Mouse (Mus musculus) gastrocnemius, adult 8-10 months (tissue): ENCODE measurements around the gene Gm20388. TPM values are rescaled to one million over a fixed set of nuclear protein-coding genes. Genes with fewer than 3 reads are reported as not detected.
"Not testable (repeated sequence)": the region's sequence is repeated elsewhere in the genome, so short reads cannot be mapped to it uniquely, and the experiment has no call there.

Source experiments
- DNase-seq, 2 experiments: peaks; one replicate each; pipeline ENCODE4 v3.0.0; 2022; ENCODE audit warnings: low spot score in 2 of 2
- total RNA-seq, 4 experiments: library from RNA; stranded (reverse); gene quantifications; 2 replicates each; pipeline ENCODE4 v1.2.4; 2022

The Gm20388 gene
- total RNA-seq, 4 experiments from 2014 or later, result 4.4 to 20.0 (median 7.9) TPM; not detected in 1

DNA sequence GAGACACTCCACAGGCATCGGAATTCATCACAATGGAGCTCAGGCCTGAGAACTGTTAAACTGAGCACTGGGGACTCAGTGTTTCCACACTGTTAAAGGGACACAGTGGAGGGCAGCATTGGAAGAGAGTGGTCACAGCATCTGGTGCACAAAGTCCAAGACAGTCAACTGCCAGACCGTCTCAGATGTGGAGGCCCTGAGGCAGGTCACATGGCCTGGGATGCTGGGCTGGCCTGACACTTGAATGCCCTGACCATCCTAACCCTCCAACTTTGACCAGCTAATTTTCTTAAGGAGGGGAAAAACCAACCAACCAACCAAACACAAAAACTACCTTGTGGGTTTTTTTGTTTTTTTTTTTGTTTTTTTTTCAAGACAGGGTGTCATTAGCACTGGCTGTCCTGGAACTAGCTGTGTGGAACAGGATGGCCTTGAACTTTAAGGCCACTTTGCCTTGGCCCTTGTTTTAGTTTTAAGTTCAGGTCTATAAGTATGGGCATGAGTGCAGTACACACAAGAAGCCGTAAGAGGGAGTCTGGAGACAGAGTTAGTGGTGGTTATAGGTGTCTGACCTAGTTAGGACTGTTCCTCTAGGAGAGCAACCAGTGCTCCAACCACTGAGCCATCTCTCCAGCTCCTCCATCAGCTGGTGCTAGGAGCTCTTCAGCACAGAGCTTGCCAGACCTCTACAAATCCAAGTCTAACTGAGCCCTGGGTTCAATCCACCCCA, 755.2 kb downstream of the Gm20388 start:
- DNase-seq, result no peak

DNA sequence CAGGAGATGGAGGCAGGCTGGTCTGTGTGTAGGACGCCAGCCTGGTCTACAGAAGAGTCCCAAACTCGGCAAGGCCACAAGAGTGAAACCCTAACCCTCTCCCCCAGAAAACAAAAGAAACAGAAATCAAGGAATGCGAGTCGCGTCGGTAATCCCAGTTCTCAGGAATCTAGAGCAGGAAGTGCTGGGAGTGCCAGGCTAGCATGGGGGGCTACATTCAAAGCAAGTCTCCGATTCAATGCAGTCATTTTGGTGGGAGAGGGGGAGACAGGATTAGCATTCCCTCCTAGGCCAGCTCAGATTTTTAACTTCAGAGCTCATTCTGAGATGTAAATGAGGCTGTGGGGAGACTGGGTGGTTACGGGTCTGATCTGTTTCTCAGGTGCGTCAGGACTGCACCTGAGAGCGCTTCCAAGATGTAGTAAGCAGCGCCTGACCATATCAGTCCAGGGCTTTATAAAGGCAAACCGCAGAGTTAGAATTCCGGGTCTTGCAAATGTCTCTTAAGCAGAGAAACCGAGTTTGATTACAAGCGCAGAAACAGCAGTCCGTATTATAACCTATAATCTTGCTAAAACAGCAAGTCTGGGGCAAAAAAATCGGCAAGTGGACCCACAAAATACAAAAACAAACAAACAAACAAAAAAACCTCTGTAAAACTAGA, 756.3 kb downstream of the Gm20388 start:
- no peak for DNase-seq

DNA sequence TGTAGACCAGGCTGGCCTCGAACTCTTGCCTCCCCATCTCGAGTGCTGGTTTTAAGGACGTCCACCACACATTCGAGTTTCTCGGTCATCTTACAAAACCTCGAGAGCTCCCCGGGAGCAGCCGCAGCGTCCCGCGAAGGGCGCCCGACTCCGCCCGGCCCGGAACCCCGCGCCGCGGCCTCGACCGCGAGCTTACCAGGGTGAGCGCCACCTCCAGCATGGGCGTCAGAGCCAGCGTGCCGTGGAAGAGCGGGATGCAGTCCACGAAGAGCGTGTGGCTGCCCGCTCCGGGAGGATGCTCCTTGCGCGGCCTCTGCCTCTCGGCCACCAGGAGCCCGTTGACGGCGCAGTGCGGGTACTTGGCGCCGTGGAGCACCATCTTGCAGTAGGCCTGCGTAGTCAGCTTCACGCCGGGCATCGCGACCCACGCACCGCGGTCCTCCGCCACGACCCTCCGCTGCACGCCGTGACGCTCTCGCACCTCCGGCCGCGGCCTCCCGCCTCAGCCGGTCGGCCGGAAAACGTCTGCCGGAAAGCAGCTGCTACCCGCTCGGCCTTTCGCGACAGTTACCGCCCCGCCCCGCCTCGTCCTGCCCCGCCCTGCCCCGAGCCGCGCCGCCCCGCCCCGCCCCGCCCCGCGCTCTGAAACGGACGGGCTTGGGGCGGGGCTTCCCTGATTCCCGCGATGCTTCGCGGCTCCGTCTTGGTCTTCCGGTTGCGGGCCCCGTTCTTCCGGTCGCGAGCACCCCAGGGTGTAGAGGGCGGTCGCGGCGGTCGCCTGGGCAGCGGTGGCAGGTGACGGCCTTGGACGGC, 757.1 kb downstream of the Gm20388 start, which contains the start of the genes Gm27021 and Cox4i1:
TSS of gene Gm27021 (minus strand) at position 519 of the 813 bp plus-strand sequence.
TSS of gene Cox4i1 (plus strand) at position 662 of the 813 bp plus-strand sequence.
- peak; percentile 84 to 88 for DNase-seq

DNA sequence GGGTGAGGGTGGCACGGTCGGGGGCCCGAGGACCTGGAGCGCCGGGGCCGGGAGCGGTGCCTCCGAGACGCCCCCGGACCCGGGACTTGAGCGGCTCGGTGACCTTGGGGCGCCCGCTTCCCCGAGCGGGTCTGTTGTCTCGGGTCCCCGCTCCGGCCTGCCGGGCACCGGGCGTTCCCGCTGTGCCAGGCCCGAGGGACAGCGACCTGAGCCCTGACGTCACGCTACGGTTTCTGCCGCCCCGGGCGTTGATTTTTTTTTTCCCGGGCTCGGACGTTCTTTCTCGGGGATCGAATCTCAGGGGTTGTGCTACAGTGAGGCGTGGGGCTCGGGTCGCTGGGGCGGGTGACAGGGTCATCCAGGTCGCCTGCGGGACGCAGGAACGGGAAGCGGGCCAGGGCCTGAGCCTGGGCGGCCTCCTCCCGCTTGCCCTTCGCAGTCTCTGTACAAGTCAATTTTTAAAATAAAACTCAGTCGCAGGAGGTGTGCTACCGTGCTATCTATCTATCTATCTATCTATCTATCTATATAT, 757.8 kb downstream of the Gm20388 start, which contains the start of gene Emc8:
TSS of gene Emc8 (minus strand) at position 200 of the 532 bp plus-strand sequence.
- no peak for DNase-seq

DNA sequence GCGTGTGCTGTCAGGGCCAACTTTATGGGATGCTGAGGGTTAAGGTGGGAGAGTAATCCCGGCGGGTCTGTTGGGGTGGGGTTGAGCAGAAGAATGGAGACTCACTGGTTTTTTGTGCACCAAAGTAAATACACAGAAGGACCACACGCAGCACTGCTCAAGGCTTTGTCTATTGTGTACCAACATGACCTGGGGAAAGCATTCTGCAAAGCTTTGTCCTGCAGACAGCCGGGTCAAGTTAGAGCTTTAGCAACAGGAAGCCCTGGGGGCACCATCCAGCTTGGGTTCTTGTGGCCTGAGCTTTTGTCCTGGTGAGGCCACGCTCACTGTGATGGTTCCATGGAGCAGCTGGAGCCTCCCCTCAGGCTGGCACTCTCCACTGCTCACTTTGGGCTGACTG, 761.1 kb downstream of the Gm20388 start:
- no peak for DNase-seq

DNA sequence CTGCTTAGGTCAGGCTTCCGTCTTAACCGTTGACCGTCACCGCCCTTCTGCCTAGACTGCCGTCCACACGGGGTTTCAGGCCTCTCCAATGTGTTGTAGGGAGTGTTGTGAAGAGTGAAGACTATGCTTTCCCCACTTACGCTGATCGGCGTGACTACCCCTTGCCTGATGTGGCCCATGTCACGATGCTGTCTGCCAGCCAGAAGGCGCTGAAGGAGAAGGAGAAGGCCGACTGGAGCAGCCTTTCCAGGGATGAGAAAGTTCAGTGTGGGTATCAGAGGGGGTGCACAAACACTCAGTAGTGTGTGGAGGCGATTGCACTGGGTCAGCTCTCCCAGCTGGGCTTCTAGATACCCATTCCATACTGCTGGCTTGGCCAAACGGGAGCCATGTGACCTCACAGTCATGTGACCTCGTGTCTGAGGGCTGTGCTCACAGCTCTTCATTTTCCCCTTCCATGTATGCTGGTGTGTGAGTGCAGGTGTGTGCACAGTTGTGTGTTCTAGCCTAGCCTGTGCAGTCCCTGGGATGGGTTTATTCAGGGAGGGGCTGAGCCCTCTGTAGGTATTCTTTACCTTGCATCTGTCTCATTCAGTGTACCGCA, 762.1 kb downstream of the Gm20388 start:
- no peak for DNase-seq

DNA sequence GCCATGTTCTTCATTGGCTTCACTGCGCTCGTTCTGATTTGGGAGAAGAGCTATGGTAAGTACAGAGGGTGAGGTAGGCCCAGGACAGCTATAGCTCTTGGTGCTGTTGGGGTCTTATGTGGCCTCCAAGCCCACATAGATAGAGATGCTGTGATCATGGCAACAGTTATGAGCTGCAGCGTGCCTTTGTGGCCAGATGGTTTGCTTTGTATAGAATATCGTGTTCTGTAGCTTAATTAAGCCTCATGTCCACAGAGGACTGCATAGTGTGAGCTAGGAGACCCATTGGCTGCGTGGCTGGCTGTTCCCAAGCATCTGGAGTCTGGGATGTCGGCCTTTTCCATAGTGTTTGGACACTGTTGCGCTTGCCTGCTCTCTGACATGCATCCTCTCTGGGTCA, 762.7 kb downstream of the Gm20388 start:
- no peak for DNase-seq

DNA sequence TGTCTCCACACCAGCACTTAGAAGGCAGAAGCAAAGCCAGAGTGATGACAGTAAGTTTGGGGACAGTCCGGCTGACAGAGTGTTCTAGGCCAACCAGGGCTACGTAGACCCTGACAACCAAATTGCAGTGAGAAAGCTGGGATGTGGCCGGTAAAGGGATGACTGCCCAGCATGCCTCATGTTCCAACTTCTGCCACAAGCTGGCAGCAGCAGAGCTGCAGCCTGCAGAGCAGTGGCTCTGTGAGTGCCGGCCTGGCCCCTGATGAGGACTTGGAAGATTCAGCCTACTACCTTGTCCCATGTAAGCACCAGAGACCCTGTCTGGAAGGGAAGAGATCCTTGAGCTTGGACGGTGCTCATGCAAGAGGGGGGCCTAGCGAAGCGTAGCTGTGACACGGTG, 765.1 kb downstream of the Gm20388 start:
- DNase-seq, result no peak

DNA sequence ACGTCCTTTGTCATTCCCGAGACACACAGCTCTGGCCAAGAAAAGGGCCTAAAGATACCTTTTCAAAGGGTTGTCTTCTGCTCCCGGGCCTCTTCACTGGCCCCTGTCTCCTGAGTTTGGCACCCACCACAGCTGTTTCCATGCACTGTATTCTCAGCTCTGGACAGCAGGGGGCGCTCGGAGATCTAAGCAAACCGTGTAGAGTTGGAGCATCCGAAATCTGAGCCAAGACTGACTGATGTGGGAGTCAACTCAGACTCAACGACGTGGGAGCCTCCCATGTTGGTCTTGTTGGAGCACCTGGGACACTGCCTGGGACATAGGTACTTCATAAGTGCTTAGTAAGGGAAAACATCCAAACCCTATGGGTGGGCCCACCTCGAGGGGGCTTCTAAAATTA, 767.8 kb downstream of the Gm20388 start:
- peak; percentile 84 to 87 for DNase-seq

DNA sequence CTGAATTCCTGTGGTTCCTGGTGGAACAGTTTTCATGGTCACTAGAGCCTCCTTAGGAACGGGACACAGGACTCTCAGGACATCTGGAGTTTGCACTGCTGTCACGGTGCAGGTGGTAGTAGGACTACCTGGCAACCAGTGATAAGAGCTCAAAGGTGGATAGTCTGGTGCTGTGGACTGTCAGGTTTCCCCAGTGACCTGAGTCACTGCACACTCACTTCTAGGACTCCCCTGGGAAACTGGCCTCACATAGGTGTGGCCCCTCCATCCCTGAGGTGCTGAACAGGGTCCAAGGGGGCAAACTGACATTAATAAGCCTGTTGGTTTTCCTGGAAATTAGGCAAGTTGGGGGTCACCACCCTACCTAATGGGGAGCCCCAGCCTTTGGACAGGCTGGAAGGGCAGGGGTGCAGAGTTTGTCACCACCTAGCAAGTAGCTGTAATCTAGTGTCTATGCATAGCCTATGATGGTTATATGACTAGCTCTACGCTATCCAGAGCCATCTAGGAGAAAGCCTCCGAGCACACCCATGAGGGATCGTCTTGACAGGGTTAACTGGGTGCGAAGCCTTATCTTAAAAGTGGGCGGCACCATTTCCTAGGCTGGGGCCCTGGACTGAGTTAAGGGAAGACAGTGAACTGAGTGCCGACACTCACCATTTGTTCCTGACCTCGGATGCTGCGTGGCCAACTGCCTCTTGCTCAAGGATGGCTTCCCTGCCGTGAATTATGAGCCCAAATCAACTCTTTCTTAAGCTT, 769.2 kb downstream of the Gm20388 start:
- DNase-seq, result no peak

DNA sequence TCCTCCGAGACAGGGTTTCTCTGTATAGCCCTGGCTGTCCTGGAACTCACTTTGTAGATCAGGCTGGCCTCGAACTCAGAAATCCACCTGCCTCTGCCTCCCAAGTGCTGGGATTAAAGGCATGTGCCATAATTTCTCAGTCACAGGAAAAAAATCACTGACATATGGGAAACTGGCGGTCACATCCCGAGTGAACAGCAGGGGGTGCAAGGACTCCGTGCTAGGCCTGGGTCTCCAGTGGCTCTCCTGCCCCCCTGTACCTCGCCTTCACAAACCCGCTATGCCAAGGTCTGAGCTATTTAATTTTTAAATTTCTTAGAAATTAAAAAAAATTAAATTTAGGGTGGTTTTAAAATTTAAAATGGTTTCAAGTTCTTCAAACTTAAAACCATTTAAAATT, 769.8 kb downstream of the Gm20388 start:
- not testable (repeated sequence) for DNase-seq

DNA sequence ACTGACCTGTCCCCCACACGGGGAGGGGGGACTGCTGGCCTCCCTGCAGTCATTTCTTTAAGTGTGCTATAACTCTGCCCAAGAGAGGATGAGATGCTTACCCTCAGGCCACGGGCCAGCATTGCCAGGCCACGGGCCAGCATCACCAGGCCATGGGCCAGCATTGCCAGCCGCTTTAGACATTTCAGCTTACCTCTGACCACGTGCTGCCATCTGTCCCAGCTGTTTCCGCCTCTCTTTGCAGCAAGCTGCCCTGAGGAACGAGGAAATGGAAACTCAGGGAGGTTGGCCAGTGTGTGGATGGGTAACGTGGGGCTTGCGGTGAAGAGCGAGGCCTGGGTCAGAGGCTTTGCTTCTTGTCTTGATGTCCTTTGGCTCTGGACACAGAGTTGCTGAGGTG, 770.5 kb downstream of the Gm20388 start:
- DNase-seq, result peak in 1 of 2 experiments; percentile 46

DNA sequence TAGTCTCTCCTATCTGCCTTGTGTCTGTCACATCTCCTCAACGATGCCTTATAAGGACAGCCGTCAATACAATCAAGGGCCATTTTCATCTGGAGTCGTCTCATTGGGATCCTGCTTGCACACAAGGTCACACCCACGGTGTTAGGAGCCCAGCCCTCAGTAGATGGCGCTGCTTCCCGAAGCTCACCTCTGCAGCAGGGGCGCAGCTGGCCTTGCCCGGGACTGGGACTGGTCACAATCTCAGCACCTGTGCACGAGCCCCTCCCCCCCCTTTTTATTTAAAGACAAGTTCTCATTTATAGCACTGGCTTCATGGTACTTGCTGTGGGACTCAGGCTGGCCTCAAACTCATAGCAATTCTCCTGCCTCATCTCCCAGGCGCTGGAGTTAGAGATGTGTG, 773.0 kb downstream of the Gm20388 start:
- peak; percentile 61 to 65 for DNase-seq

DNA sequence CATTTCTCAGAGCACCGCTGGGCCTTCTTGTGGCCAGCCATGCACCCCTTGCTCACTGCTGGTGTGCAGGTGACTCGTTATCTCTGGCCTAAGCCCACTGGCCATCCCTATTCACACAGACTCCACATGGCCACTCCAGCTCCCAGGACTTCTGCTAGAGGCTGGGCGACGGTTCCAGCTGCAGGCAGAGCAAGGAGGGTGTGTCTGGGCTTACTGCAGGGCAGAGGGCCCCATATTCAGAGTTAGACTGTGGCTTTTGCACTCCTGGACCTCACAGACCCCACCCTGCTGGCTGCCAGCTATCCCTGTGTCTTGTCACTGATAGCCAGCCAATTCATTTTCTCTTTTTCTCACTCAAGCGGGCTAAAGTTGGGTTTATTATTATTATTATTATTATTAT, 773.4 kb downstream of the Gm20388 start:
- DNase-seq, result no peak

DNA sequence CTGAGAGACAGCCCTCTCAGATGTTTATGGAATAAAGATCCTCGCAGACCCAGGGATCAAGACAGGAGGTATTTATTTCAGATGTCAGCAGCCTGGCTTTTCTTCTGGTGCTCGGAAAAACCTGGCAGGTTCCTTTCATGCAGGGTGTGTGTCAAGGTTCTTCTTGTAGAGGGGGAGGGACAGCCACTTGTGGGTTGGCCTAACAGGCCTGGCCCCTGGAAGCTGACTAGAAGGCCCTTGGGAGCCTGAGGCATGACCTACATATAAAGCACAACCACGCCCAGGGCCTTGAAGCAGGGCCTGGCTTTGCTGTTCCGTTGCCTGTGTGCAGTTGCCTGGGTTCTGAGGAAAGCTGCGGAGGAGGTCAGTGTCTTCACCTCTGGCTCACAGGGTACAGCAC, 774.5 kb downstream of the Gm20388 start:
- DNase-seq, result peak; percentile 63 to 73

DNA sequence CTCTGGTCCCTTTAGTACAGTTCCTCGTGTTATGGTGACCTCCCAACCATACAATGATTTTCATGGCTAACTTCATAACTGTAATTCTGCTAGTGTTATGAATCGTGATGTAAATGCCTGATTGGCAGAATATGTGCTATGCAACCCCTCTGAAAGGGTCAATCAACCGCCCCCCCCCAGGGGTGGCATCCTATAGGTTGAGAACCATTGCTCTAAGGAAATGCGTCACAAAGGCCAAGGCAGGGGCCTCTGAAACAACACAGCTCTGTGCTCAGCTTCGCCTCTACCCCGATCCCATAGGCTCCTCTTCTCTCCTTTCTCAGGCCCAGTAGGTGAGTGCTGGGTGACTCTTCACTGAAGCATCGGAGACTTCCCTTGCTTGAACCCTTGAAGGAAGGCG, 775.0 kb downstream of the Gm20388 start:
- no peak for DNase-seq

DNA sequence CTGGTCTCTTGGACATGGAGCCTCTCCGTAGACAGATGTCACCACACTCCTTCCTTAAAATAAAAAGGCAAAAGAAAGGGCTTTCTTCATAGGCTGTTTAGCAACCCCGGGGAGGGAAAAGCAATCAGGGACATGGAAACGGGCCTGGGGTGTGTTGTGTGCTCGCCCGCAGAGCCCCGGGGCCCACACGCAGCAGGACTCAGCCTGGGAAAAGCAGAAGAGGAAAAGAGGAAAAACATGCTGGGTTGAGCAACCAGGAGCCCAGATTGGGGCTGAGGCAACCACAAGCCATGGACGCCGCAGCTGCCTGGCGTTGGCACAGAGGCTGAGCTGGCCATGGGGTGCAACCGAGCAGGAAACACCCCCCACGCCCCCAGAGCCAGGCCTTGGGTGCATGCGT, 775.4 kb downstream of the Gm20388 start:
- DNase-seq, result no peak

DNA sequence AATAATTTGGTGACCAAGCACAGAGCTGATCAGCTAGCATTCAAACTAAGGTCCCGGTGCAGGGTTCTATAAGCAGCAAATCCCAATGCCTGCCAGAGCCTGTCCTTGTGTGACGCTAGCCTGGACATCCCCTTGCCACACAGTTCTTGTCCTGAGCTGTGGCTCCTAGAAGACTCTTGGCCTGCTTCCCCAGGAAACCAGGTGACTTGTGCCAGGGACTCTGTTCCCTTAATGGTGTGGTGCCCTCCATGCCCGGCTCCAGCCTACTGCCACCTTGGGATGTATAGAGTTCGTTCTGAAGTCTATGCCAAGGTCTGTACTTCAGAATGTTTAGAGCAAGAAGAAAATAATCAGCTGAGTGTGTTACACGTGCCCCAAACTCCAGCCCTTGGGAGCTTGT, 775.9 kb downstream of the Gm20388 start:
- no peak for DNase-seq

DNA sequence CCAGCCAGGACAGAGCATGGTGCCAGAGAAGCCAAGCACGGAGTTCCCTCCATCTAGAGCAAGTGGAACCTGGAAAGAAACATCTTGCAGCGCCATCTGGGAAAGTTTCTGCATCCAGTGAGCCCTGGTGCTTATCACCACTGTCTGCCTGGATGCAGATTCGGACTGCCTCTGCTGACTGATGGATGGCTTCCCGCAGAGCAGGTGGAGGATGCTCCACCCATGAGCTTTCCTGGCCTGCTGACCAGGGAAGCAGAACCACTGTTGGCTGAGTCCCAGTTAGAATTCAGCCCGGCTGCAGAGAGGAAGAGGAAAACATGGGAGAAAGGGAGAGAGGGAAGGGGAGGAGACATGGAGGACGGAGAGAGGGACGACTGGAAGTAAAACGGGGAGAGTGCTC, 777.1 kb downstream of the Gm20388 start:
- DNase-seq, result no peak

DNA sequence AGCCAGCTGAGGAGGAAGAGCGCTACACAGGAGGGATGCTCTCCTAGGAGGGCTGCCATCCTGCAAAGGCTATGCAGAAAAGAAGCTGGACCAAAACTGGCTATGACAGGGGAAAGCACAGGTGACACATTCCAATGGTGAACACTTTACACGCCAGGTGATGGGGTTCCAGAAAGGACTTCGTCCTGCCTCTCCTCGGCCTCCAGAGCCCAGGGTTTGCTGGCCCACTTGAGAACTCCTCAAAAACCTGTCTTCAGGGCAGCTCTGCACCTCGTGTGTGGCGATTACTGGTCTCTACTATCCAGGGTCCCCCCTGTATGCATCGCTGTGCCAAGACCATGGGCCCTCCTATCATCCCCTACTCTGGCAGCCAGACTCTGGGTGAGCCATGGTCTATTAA, 777.9 kb downstream of the Gm20388 start:
- no peak for DNase-seq

DNA sequence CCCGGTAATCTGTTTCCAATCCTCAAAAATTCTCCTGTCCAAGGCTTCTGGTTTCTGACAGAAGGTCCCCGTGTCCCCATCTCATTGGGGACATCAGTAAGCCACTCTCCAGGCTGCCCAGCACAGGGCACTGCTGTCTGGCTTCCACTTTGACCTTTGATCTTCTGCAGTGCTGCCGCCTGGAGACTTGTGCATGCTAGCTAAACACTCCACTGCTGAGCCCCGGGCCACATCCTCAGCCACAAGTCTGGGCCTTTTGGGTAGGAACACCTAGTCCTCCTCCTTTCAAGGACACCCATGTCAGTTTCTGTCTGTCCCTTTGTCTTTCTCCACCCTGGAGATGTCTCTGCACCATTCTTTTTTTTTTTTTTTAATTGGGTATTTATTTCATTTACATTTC, 782.3 kb downstream of the Gm20388 start:
- DNase-seq, result no peak
